Mouse (Mus musculus) E14TG2a.4 (cell line): ENCODE results near the gene Susd4.

Experiments
- H3K27me3 ChIP-seq: 2 replicates; pipeline ENCODE4 v1.6.1; 2014; ENCODE audit warnings: low read length, control low read depth; ENCODE audit not compliant: insufficient read depth
- H3K36me3 ChIP-seq: 2 replicates; pipeline ENCODE4 v1.6.1; 2014; ENCODE audit warnings: low read length, control low read depth; ENCODE audit not compliant: insufficient read depth
- H3K4me1 ChIP-seq: replicated peaks from 2 replicates; pipeline ENCODE4 v1.6.1; 2014; ENCODE audit warnings: low read depth, low read length, control low read depth
- H3K4me3 ChIP-seq: replicated peaks from 2 replicates; pipeline ENCODE4 v1.5.1; 2014; ENCODE audit warnings: mild to moderate bottlenecking, low read length
- H3K9me3 ChIP-seq: 2 replicates; pipeline ENCODE4 v1.6.1; 2014; ENCODE audit warnings: low read length, control low read depth
- CTCF ChIP-seq: conservative IDR thresholded peaks from 2 replicates; pipeline ENCODE4 v1.5.1; 2014; ENCODE audit warnings: low read length
- NANOG ChIP-seq: IDR thresholded peaks from 2 replicates; pipeline ENCODE4 v1.6.1; 2014; ENCODE audit warnings: borderline replicate concordance, low read length, mixed read lengths
- POU5F1 ChIP-seq: IDR thresholded peaks from 2 replicates; pipeline ENCODE4 v1.6.1; 2014; ENCODE audit warnings: low read length, borderline replicate concordance

The Susd4 gene

GRCm38 (mm10) chr1:182818931-182819330 is 55.3 kb downstream of the Susd4 start:
- no peak for TF ChIP-seq CTCF
- no peak for TF ChIP-seq NANOG
- no peak for TF ChIP-seq POU5F1
- Histone ChIP-seq H3K36me3 (no peaks in the 10 kb centered on the region), H3K4me1 (peaks cover 41% of the 10 kb centered on the region), H3K4me3 (no peak overlapping the region), H3K9me3 (peaks cover 7% of the 10 kb centered on the region), H3K27me3 (no peaks in the 10 kb centered on the region)

- H3K9me3 ChIP-seq: no peaks in the 10 kb centered on the region
- no peak overlapping the region for H3K4me3 ChIP-seq
- TF ChIP-seq POU5F1: no peak
- no peak for TF ChIP-seq CTCF
- TF ChIP-seq NANOG: no peak
- H3K27me3 ChIP-seq: no peaks in the 10 kb centered on the region
- no peaks in the 10 kb centered on the region for H3K36me3 ChIP-seq
- peaks cover 14% of the 10 kb centered on the region; the same call in 1 of the 2 replicates for H3K4me1 ChIP-seq
Observed at GRCm38 (mm10) chr1:182822729-182823128, 59.1 kb downstream of the Susd4 start.

- peaks cover 11% of the 10 kb centered on the region; the same call in 1 of the 2 replicates for H3K4me1 ChIP-seq
- H3K9me3 ChIP-seq: no peaks in the 10 kb centered on the region
- H3K27me3 ChIP-seq: no peaks in the 10 kb centered on the region
- TF ChIP-seq POU5F1 (no peak), CTCF (no peak)
- no peak overlapping the region for H3K4me3 ChIP-seq
- H3K36me3 ChIP-seq: no peaks in the 10 kb centered on the region
Observed at GRCm38 (mm10) chr1:182823723-182824421, 60.2 kb downstream of the Susd4 start.

- H3K27me3 ChIP-seq: no peaks in the 10 kb centered on the region
- no peaks in the 10 kb centered on the region for H3K36me3 ChIP-seq
- no peaks in the 10 kb centered on the region for H3K9me3 ChIP-seq
- no peak overlapping the region for H3K4me3 ChIP-seq
- peaks cover 9% of the 10 kb centered on the region; the same call in 1 of the 2 replicates for H3K4me1 ChIP-seq
- TF ChIP-seq NANOG (no peak), POU5F1 (no peak), CTCF (no peak)
Observed at GRCm38 (mm10) chr1:182826557-182826956, 62.9 kb downstream of the Susd4 start.

GRCm38 (mm10) chr1:182838061-182838460 is 74.4 kb downstream of the Susd4 start:
- H3K9me3 ChIP-seq: no peaks in the 10 kb centered on the region
- no peak overlapping the region for H3K4me3 ChIP-seq
- H3K4me1 ChIP-seq: peaks cover 18% of the 10 kb centered on the region
- H3K36me3 ChIP-seq: no peaks in the 10 kb centered on the region
- TF ChIP-seq POU5F1 (no peak), NANOG (no peak), CTCF (no peak)
- 0 out of 2 replicates have a peak, but pooled peaks cover 2% of the 10 kb centered on the region for H3K27me3 ChIP-seq

GRCm38 (mm10) chr1:182839332-182839929 is 75.8 kb downstream of the Susd4 start:
- TF ChIP-seq CTCF (no peak), POU5F1 (no peak), NANOG (no peak)
- no peaks in the 10 kb centered on the region for H3K9me3 ChIP-seq
- H3K4me3 ChIP-seq: no peak overlapping the region
- H3K27me3 ChIP-seq: 0 out of 2 replicates have a peak, but pooled peaks cover 2% of the 10 kb centered on the region
- H3K4me1 ChIP-seq: peaks cover 18% of the 10 kb centered on the region
- no peaks in the 10 kb centered on the region for H3K36me3 ChIP-seq

GRCm38 (mm10) chr1:182840011-182840410 is 76.4 kb downstream of the Susd4 start:
- Histone ChIP-seq H3K4me3 (no peak overlapping the region), H3K36me3 (no peaks in the 10 kb centered on the region), H3K27me3 (0 out of 2 replicates have a peak, but pooled peaks cover 2% of the 10 kb centered on the region), H3K4me1 (peaks cover 18% of the 10 kb centered on the region), H3K9me3 (no peaks in the 10 kb centered on the region)
- TF ChIP-seq NANOG (no peak), POU5F1 (no peak), CTCF (no peak)

- peaks cover 18% of the 10 kb centered on the region for H3K4me1 ChIP-seq
- H3K27me3 ChIP-seq: 0 out of 2 replicates have a peak, but pooled peaks cover 2% of the 10 kb centered on the region
- TF ChIP-seq CTCF: no peak
- TF ChIP-seq POU5F1: no peak
- no peak for TF ChIP-seq NANOG
- H3K9me3 ChIP-seq: no peaks in the 10 kb centered on the region
- H3K36me3 ChIP-seq: no peaks in the 10 kb centered on the region
- no peak overlapping the region for H3K4me3 ChIP-seq
Observed at GRCm38 (mm10) chr1:182840606-182841005, 76.9 kb downstream of the Susd4 start.
